Mouse (Mus musculus): Measurements from ENCODE around the gene Cryl1. TPM values are rescaled to one million over a fixed set of nuclear protein-coding genes. Genes with fewer than 3 reads are reported as not detected.

Cryl1 gene
- polyA plus RNA-seq, 1 experiment from 2014 or later, result 9.1 TPM

- Histone ChIP-seq H3K36me3 (ENCODE audit: control insufficient read depth, insufficient read depth, low read length) (no peaks in the 10 kb centered on the region), H3K9ac (ENCODE audit: low read length) (no peak overlapping the region), H3K4me3 (ENCODE audit: low read depth, low read length) (no peak overlapping the region), H3K9me3 (ENCODE audit: control insufficient read depth, low read length) (no peaks in the 10 kb centered on the region), H3K4me1 (ENCODE audit: control insufficient read depth, insufficient read depth, low read length) (no peaks in the 10 kb centered on the region), H3K27ac (ENCODE audit: low read depth, low read length) (no peak overlapping the region), H3K27me3 (ENCODE audit: control insufficient read depth, insufficient read depth, low read length) (no peaks in the 10 kb centered on the region), H3K4me2 (ENCODE audit: low read depth) (no peak overlapping the region)
- no peak for DNase-seq (ENCODE audit: low spot score)
- no peak for ATAC-seq (ENCODE audit: insufficient read depth, low FRiP score, low TSS enrichment)
- 84% methylated on average over 5 of the region's 5 CpGs for WGBS
These were observed 12.7 kb downstream of the Cryl1 start for GRCm38 (mm10) chr14:57385667-57386066.

DNA sequence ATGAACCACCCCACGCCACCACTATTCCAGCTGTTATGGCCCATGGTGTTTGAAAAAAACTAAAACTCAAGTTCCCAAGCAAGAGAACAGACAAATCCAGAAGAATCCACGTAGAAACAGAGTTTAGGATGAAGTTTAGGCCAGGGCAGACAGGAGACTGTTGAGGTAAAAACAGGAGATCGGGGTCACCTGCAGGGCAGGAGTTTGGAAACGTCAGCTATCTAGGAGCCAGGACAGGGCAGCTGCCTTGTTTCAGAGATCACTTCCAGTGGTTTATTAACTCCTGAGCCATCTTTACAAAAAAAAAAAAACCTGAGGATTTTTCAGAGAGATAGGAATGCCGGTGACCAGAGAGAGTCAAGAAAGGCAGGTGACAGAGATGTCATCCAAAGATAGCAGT, 20.8 kb downstream of the Cryl1 start:
- no peak overlapping the region for H3K4me3 ChIP-seq (ENCODE audit: low read depth, low read length)
- H3K4me1 ChIP-seq (ENCODE audit: control insufficient read depth, insufficient read depth, low read length), result no peaks in the 10 kb centered on the region
- 79% methylated on average over 5 of the region's 5 CpGs for WGBS
- no peaks in the 10 kb centered on the region for H3K27me3 ChIP-seq (ENCODE audit: control insufficient read depth, insufficient read depth, low read length)
- no peak overlapping the region for H3K27ac ChIP-seq (ENCODE audit: low read depth, low read length)
- DNase-seq (ENCODE audit: low spot score), result no peak
- no peak overlapping the region for H3K9ac ChIP-seq (ENCODE audit: low read length)
- H3K36me3 ChIP-seq (ENCODE audit: control insufficient read depth, insufficient read depth, low read length), result no peaks in the 10 kb centered on the region
- no peaks in the 10 kb centered on the region for H3K9me3 ChIP-seq (ENCODE audit: control insufficient read depth, low read length)
- ATAC-seq (ENCODE audit: insufficient read depth, low FRiP score, low TSS enrichment), result no peak
- no peak overlapping the region for H3K4me2 ChIP-seq (ENCODE audit: low read depth)

DNA sequence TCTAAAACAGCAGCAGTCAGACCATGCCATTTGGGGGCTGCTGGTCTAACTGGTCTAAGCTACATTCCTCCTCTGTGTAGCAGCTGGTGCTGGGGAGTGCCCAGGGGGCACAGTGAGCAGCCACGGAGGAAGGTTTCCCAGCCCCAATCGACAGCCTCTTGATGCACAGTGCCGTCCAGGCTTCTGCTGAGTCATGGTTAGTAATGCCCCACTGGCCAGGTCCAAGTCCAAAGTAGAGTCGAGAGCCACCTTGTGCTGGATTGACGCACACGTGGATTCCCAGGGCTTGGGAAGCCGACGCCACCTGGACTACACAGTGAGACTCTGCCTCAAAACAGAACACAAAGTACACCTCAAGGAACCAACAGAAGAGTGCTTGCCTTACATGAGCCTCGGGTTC, 21.4 kb downstream of the Cryl1 start:
- DNase-seq (ENCODE audit: low spot score) (no peak), ATAC-seq (ENCODE audit: insufficient read depth, low FRiP score, low TSS enrichment) (no peak)
- no peaks in the 10 kb centered on the region for H3K36me3 ChIP-seq (ENCODE audit: control insufficient read depth, insufficient read depth, low read length)
- H3K27ac ChIP-seq (ENCODE audit: low read depth, low read length), result no peak overlapping the region
- no peak overlapping the region for H3K9ac ChIP-seq (ENCODE audit: low read length)
- H3K9me3 ChIP-seq (ENCODE audit: control insufficient read depth, low read length), result no peaks in the 10 kb centered on the region
- WGBS, result 92% methylated on average over 9 of the region's 9 CpGs
- H3K4me2 ChIP-seq (ENCODE audit: low read depth), result no peak overlapping the region
- no peaks in the 10 kb centered on the region for H3K27me3 ChIP-seq (ENCODE audit: control insufficient read depth, insufficient read depth, low read length)
- no peak overlapping the region for H3K4me3 ChIP-seq (ENCODE audit: low read depth, low read length)
- H3K4me1 ChIP-seq (ENCODE audit: control insufficient read depth, insufficient read depth, low read length), result no peaks in the 10 kb centered on the region

- Histone ChIP-seq H3K9me3 (ENCODE audit: control insufficient read depth, low read length) (no peaks in the 10 kb centered on the region), H3K4me3 (ENCODE audit: low read depth, low read length) (no peak overlapping the region), H3K4me2 (ENCODE audit: low read depth) (no peak overlapping the region), H3K36me3 (ENCODE audit: control insufficient read depth, insufficient read depth, low read length) (no peaks in the 10 kb centered on the region), H3K27ac (ENCODE audit: low read depth, low read length) (no peak overlapping the region), H3K9ac (ENCODE audit: low read length) (no peak overlapping the region), H3K27me3 (ENCODE audit: control insufficient read depth, insufficient read depth, low read length) (no peaks in the 10 kb centered on the region), H3K4me1 (ENCODE audit: control insufficient read depth, insufficient read depth, low read length) (no peaks in the 10 kb centered on the region)
- no peak for DNase-seq (ENCODE audit: low spot score)
- no peak for ATAC-seq (ENCODE audit: insufficient read depth, low FRiP score, low TSS enrichment)
- 84% methylated on average over 8 of the region's 8 CpGs for WGBS
These were observed 22.3 kb downstream of the Cryl1 start for GRCm38 (mm10) chr14:57376016-57376415.

- Histone ChIP-seq H3K9ac (ENCODE audit: low read length) (no peak overlapping the region), H3K9me3 (ENCODE audit: control insufficient read depth, low read length) (no peaks in the 10 kb centered on the region), H3K27me3 (ENCODE audit: control insufficient read depth, insufficient read depth, low read length) (no peaks in the 10 kb centered on the region), H3K4me1 (ENCODE audit: control insufficient read depth, insufficient read depth, low read length) (no peaks in the 10 kb centered on the region), H3K4me2 (ENCODE audit: low read depth) (no peak overlapping the region), H3K4me3 (ENCODE audit: low read depth, low read length) (no peak overlapping the region), H3K36me3 (ENCODE audit: control insufficient read depth, insufficient read depth, low read length) (no peaks in the 10 kb centered on the region), H3K27ac (ENCODE audit: low read depth, low read length) (no peak overlapping the region)
- WGBS, result 80% methylated on average over 9 of the region's 9 CpGs
- no peak for DNase-seq (ENCODE audit: low spot score)
- no peak for ATAC-seq (ENCODE audit: insufficient read depth, low FRiP score, low TSS enrichment)
These were observed 23.1 kb downstream of the Cryl1 start for GRCm38 (mm10) chr14:57375205-57375604.

DNA sequence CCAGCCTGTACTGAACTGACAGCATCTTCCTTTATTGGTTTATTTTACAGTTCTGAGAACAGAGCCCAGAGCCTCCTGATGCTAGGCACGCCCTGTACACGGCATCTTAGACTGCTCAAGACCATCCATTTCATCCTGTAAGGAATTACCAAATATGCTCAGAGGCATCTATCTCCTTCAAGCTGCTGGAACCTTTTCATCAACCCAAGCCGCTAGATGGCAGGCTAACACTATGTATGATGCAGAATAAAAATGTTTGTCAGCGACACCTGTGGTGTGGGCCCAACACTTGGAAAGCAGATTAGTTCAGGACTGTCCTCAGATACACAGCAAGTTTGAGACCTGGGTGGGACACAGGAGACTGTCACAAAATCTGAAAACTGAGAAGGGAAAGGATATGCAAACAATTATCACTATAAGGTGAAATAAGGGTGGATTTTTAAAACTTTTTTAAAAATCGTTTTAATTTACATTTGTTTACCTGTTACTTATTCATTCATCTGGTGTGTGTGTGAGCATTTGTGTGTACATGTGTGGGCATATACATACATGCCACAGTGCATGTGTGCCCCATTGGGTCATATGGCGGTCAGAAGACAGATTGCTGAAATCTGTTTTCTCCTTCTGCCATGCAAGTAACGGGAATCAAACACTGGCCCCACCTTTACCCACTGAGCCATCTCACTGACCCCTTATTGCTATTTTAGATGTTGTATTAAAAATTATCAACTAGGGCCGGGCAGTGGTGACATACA, 25.8 kb downstream of the Cryl1 start:
- Histone ChIP-seq H3K36me3 (ENCODE audit: control insufficient read depth, insufficient read depth, low read length) (no peaks in the 10 kb centered on the region), H3K9ac (ENCODE audit: low read length) (no peak overlapping the region), H3K4me2 (ENCODE audit: low read depth) (no peak overlapping the region), H3K27me3 (ENCODE audit: control insufficient read depth, insufficient read depth, low read length) (no peaks in the 10 kb centered on the region), H3K4me1 (ENCODE audit: control insufficient read depth, insufficient read depth, low read length) (no peaks in the 10 kb centered on the region), H3K9me3 (ENCODE audit: control insufficient read depth, low read length) (no peaks in the 10 kb centered on the region), H3K27ac (ENCODE audit: low read depth, low read length) (no peak overlapping the region), H3K4me3 (ENCODE audit: low read depth, low read length) (no peak overlapping the region)
- DNase-seq (ENCODE audit: low spot score) (peak; percentile 76), ATAC-seq (ENCODE audit: insufficient read depth, low FRiP score, low TSS enrichment) (0 out of 2 replicates have a peak, but pooled peaks have one; percentile 31)
- WGBS, result 53% methylated on average over 8 of the region's 8 CpGs

GRCm38 (mm10) chr14:57367327-57367726, 31.0 kb downstream of the Cryl1 start:
- Histone ChIP-seq H3K27me3 (ENCODE audit: control insufficient read depth, insufficient read depth, low read length) (no peaks in the 10 kb centered on the region), H3K36me3 (ENCODE audit: control insufficient read depth, insufficient read depth, low read length) (no peaks in the 10 kb centered on the region), H3K9me3 (ENCODE audit: control insufficient read depth, low read length) (no peaks in the 10 kb centered on the region), H3K9ac (ENCODE audit: low read length) (no peak overlapping the region), H3K4me1 (ENCODE audit: control insufficient read depth, insufficient read depth, low read length) (no peaks in the 10 kb centered on the region), H3K4me3 (ENCODE audit: low read depth, low read length) (no peak overlapping the region), H3K4me2 (ENCODE audit: low read depth) (no peak overlapping the region), H3K27ac (ENCODE audit: low read depth, low read length) (no peak overlapping the region)
- DNase-seq (ENCODE audit: low spot score) (no peak), ATAC-seq (ENCODE audit: insufficient read depth, low FRiP score, low TSS enrichment) (no peak)
- WGBS, result 37% methylated on average over 4 of the region's 4 CpGs

GRCm38 (mm10) chr14:57366724-57367123, 31.6 kb downstream of the Cryl1 start:
- ATAC-seq (ENCODE audit: insufficient read depth, low FRiP score, low TSS enrichment), result no peak
- 74% methylated on average over 5 of the region's 5 CpGs for WGBS

GRCm38 (mm10) chr14:57365341-57365740, 33.0 kb downstream of the Cryl1 start:
- no peak for ATAC-seq (ENCODE audit: insufficient read depth, low FRiP score, low TSS enrichment)

More at GRCm38 (mm10) chr14:57366724-57367123, 31.6 kb downstream of the Cryl1 start:
- Histone ChIP-seq H3K4me1 (ENCODE audit: control insufficient read depth, insufficient read depth, low read length) (no peaks in the 10 kb centered on the region), H3K4me2 (ENCODE audit: low read depth) (no peak overlapping the region), H3K9me3 (ENCODE audit: control insufficient read depth, low read length) (no peaks in the 10 kb centered on the region), H3K27ac (ENCODE audit: low read depth, low read length) (no peak overlapping the region), H3K36me3 (ENCODE audit: control insufficient read depth, insufficient read depth, low read length) (no peaks in the 10 kb centered on the region), H3K9ac (ENCODE audit: low read length) (no peak overlapping the region), H3K27me3 (ENCODE audit: control insufficient read depth, insufficient read depth, low read length) (no peaks in the 10 kb centered on the region), H3K4me3 (ENCODE audit: low read depth, low read length) (no peak overlapping the region)
- DNase-seq (ENCODE audit: low spot score), result no peak

More at GRCm38 (mm10) chr14:57365341-57365740, 33.0 kb downstream of the Cryl1 start:
- Histone ChIP-seq H3K27me3 (ENCODE audit: control insufficient read depth, insufficient read depth, low read length) (no peaks in the 10 kb centered on the region), H3K4me3 (ENCODE audit: low read depth, low read length) (no peak overlapping the region), H3K4me2 (ENCODE audit: low read depth) (no peak overlapping the region), H3K4me1 (ENCODE audit: control insufficient read depth, insufficient read depth, low read length) (no peaks in the 10 kb centered on the region), H3K36me3 (ENCODE audit: control insufficient read depth, insufficient read depth, low read length) (no peaks in the 10 kb centered on the region), H3K9ac (ENCODE audit: low read length) (no peak overlapping the region), H3K9me3 (ENCODE audit: control insufficient read depth, low read length) (no peaks in the 10 kb centered on the region), H3K27ac (ENCODE audit: low read depth, low read length) (no peak overlapping the region)
- DNase-seq (ENCODE audit: low spot score), result no peak
- WGBS, result 87% methylated on average over 9 of the region's 9 CpGs

Data from neural tube, embryonic 11.5 days (tissue).